Mouse (Mus musculus) hindbrain, embryonic 15.5 days (tissue): ENCODE data around the gene Spata18. TPM values are rescaled to one million over a fixed set of nuclear protein-coding genes. Genes with fewer than 3 reads are reported as not detected.

Experiments used
- polyA plus RNA-seq: library from polyadenylated mRNA; unstranded; fragments of >200 nt; fragmentation: Nextera tagmentation; extraction: Ambion mirVana; gene quantifications from 2 replicates; pipeline ENCODE4 v1.2.1, GENCODE M21; 2015

The Spata18 gene
- polyA plus RNA-seq, 1 experiment from 2014 or later: 1.3 TPM

Other genes with a start within 250 kb of the Spata18 start
- gene Cwh43, start 245.3 kb upstream of the Spata18 start, polyA plus RNA-seq: 0.29 and 0.39 TPM in 2 replicates
- gene Dcun1d4, start 170.4 kb upstream of the Spata18 start, polyA plus RNA-seq: 47.4 and 50.1 TPM in 2 replicates
- gene Lrrc66, start 18.9 kb upstream of the Spata18 start, polyA plus RNA-seq: not detected in 2 replicates
- gene Sgcb, start 3.6 kb upstream of the Spata18 start, polyA plus RNA-seq: 40.9 and 44.3 TPM in 2 replicates